Mouse (Mus musculus): ENCODE measurements around the gene Speg. TPM values are rescaled to one million over a fixed set of nuclear protein-coding genes. Genes with fewer than 3 reads are reported as not detected.
A peak's percentile ranks its signal among the peaks of the same experiment; 100 is the strongest.

Gene Speg
- polyA plus RNA-seq, 1 experiment from 2014 or later, result 30.2 TPM

- Histone ChIP-seq H3K4me1 (peaks cover 77% of the 10 kb centered on the region), H3K27me3 (replicated peaks; ENCODE audit: low read depth, poor library complexity, severe bottlenecking) (peaks cover 36% of the 10 kb centered on the region), H3K27ac (replicated peaks) (0 out of 2 replicates have a peak overlapping the region, but pooled peaks have one; percentile 78), H3K4me3 (no peak overlapping the region), H3K9me3 (no peaks in the 10 kb centered on the region), H3K36me3 (replicated peaks) (peaks cover 24% of the 10 kb centered on the region)
- no peak for DNase-seq (ENCODE audit: low spot score)
- 88% methylated on average over 15 of the region's 15 CpGs for WGBS
Measured at GRCm38 (mm10) chr1:75441471-75441996, 66.4 kb downstream of the Speg start.

GRCm38 (mm10) chr1:75442171-75442570, 67.1 kb downstream of the Speg start:
- peaks cover 77% of the 10 kb centered on the region for H3K4me1 ChIP-seq
- peak overlapping the region; percentile 78; the same call in 1 of the 2 replicates for H3K27ac ChIP-seq (replicated peaks)
- 88% methylated on average over 9 of the region's 9 CpGs for WGBS
- peaks cover 42% of the 10 kb centered on the region for H3K27me3 ChIP-seq (replicated peaks; ENCODE audit: low read depth, poor library complexity, severe bottlenecking)
- DNase-seq (ENCODE audit: low spot score), result no peak
- no peak overlapping the region for H3K4me3 ChIP-seq
- no peaks in the 10 kb centered on the region for H3K9me3 ChIP-seq
- H3K36me3 ChIP-seq (replicated peaks), result peaks cover 24% of the 10 kb centered on the region

- H3K27me3 ChIP-seq (replicated peaks; ENCODE audit: low read depth, poor library complexity, severe bottlenecking), result peaks cover 48% of the 10 kb centered on the region
- no peaks in the 10 kb centered on the region for H3K9me3 ChIP-seq
- WGBS, result 44% methylated on average over 8 of the region's 8 CpGs
- no peak for DNase-seq (ENCODE audit: low spot score)
- peaks cover 24% of the 10 kb centered on the region for H3K36me3 ChIP-seq (replicated peaks)
- H3K27ac ChIP-seq (replicated peaks), result peak overlapping the region; percentile 78
- no peak overlapping the region for H3K4me3 ChIP-seq
- peaks cover 79% of the 10 kb centered on the region for H3K4me1 ChIP-seq
Measured at GRCm38 (mm10) chr1:75442811-75443210, 67.7 kb downstream of the Speg start.

GRCm38 (mm10) chr1:75443247-75444024, 68.3 kb downstream of the Speg start:
- WGBS, result 20% methylated on average over 13 of the region's 13 CpGs
- peaks cover 24% of the 10 kb centered on the region for H3K36me3 ChIP-seq (replicated peaks)
- H3K9me3 ChIP-seq, result no peaks in the 10 kb centered on the region
- peak; percentile 41 for DNase-seq (ENCODE audit: low spot score)
- H3K4me3 ChIP-seq, result no peak overlapping the region
- peaks cover 85% of the 10 kb centered on the region for H3K4me1 ChIP-seq
- peaks cover 55% of the 10 kb centered on the region for H3K27me3 ChIP-seq (replicated peaks; ENCODE audit: low read depth, poor library complexity, severe bottlenecking)
- H3K27ac ChIP-seq (replicated peaks), result peak overlapping the region; percentile 78

- Histone ChIP-seq H3K4me1 (peaks cover 86% of the 10 kb centered on the region), H3K9me3 (no peaks in the 10 kb centered on the region), H3K27ac (replicated peaks) (peak overlapping the region; percentile 78), H3K27me3 (replicated peaks; ENCODE audit: low read depth, poor library complexity, severe bottlenecking) (peaks cover 62% of the 10 kb centered on the region), H3K4me3 (0 out of 2 replicates have a peak overlapping the region, but pooled peaks have one; percentile 14), H3K36me3 (replicated peaks) (peaks cover 24% of the 10 kb centered on the region)
- DNase-seq (ENCODE audit: low spot score), result peak; percentile 61
- WGBS, result 23% methylated on average over 3 of the region's 3 CpGs
Measured at GRCm38 (mm10) chr1:75444208-75444607, 69.1 kb downstream of the Speg start.

- peak overlapping the region; percentile 47; the same call in 1 of the 2 replicates for H3K4me3 ChIP-seq
- 18% methylated on average over 9 of the region's 9 CpGs for WGBS
Measured at GRCm38 (mm10) chr1:75445141-75445701, 70.1 kb downstream of the Speg start.

GRCm38 (mm10) chr1:75445751-75446611, 70.9 kb downstream of the Speg start:
- Histone ChIP-seq H3K36me3 (replicated peaks) (peaks cover 16% of the 10 kb centered on the region; the same call in 1 of the 2 replicates), H3K27ac (replicated peaks) (peak overlapping the region; percentile 81), H3K27me3 (replicated peaks; ENCODE audit: low read depth, poor library complexity, severe bottlenecking) (peaks cover 80% of the 10 kb centered on the region), H3K4me3 (peak overlapping the region; percentile 47), H3K9me3 (no peaks in the 10 kb centered on the region), H3K4me1 (peaks cover 98% of the 10 kb centered on the region)
- peak; percentile 87 for DNase-seq (ENCODE audit: low spot score)
- WGBS, result under 1% methylated on average over 22 of the region's 22 CpGs

More at GRCm38 (mm10) chr1:75445141-75445701, 70.1 kb downstream of the Speg start:
- peaks cover 23% of the 10 kb centered on the region for H3K36me3 ChIP-seq (replicated peaks)
- peaks cover 91% of the 10 kb centered on the region for H3K4me1 ChIP-seq
- no peaks in the 10 kb centered on the region for H3K9me3 ChIP-seq
- H3K27me3 ChIP-seq (replicated peaks; ENCODE audit: low read depth, poor library complexity, severe bottlenecking), result peaks cover 73% of the 10 kb centered on the region
- DNase-seq (ENCODE audit: low spot score), result no peak
- H3K27ac ChIP-seq (replicated peaks), result peak overlapping the region; percentile 81

GRCm38 (mm10) chr1:75446656-75447055, 71.6 kb downstream of the Speg start:
- peaks cover 9% of the 10 kb centered on the region; the same call in 1 of the 2 replicates for H3K36me3 ChIP-seq (replicated peaks)
- H3K4me1 ChIP-seq, result peaks cover 100% of the 10 kb centered on the region
- peaks cover 87% of the 10 kb centered on the region for H3K27me3 ChIP-seq (replicated peaks; ENCODE audit: low read depth, poor library complexity, severe bottlenecking)
- no peaks in the 10 kb centered on the region for H3K9me3 ChIP-seq
- 4% methylated on average over 20 of the region's 20 CpGs for WGBS
- H3K4me3 ChIP-seq, result peak overlapping the region; percentile 47
- peak overlapping the region; percentile 81 for H3K27ac ChIP-seq (replicated peaks)
- peak; percentile 50 for DNase-seq (ENCODE audit: low spot score)

- Histone ChIP-seq H3K9me3 (no peaks in the 10 kb centered on the region), H3K4me1 (peaks cover 100% of the 10 kb centered on the region), H3K36me3 (replicated peaks) (peaks cover under 1% of the 10 kb centered on the region; the same call in 1 of the 2 replicates), H3K27ac (replicated peaks) (peak overlapping the region; percentile 81), H3K27me3 (replicated peaks; ENCODE audit: low read depth, poor library complexity, severe bottlenecking) (peaks cover 91% of the 10 kb centered on the region), H3K4me3 (peak overlapping the region; percentile 47)
- DNase-seq (ENCODE audit: low spot score), result peak; percentile 51
- WGBS, result 3% methylated on average over 10 of the region's 10 CpGs
Measured at GRCm38 (mm10) chr1:75447265-75448051, 72.4 kb downstream of the Speg start.

GRCm38 (mm10) chr1:75448052-75448431, 72.9 kb downstream of the Speg start:
- peaks cover 97% of the 10 kb centered on the region for H3K27me3 ChIP-seq (replicated peaks; ENCODE audit: low read depth, poor library complexity, severe bottlenecking)
- 1% methylated on average over 7 of the region's 7 CpGs for WGBS
- no peaks in the 10 kb centered on the region for H3K36me3 ChIP-seq (replicated peaks)
- H3K4me3 ChIP-seq, result peak overlapping the region; percentile 47
- H3K9me3 ChIP-seq, result no peaks in the 10 kb centered on the region
- peak overlapping the region; percentile 81 for H3K27ac ChIP-seq (replicated peaks)
- peak; percentile 75 for DNase-seq (ENCODE audit: low spot score)
- H3K4me1 ChIP-seq, result peaks cover 100% of the 10 kb centered on the region

- Histone ChIP-seq H3K4me1 (peaks cover 100% of the 10 kb centered on the region), H3K4me3 (peak overlapping the region; percentile 47), H3K9me3 (no peaks in the 10 kb centered on the region), H3K36me3 (replicated peaks) (no peaks in the 10 kb centered on the region), H3K27ac (replicated peaks) (peak overlapping the region; percentile 68), H3K27me3 (replicated peaks; ENCODE audit: low read depth, poor library complexity, severe bottlenecking) (peaks cover 98% of the 10 kb centered on the region)
- DNase-seq (ENCODE audit: low spot score), result peak; percentile 59
- WGBS, result 1% methylated on average over 14 of the region's 14 CpGs
Measured at GRCm38 (mm10) chr1:75448937-75449336, 73.8 kb downstream of the Speg start.
